Mouse (Mus musculus) right cerebral cortex, postnatal 25 days (tissue): ENCODE data around the gene Farp2.
"Not testable (repeated sequence)": the region's sequence is repeated elsewhere in the genome, so short reads cannot be mapped to it uniquely, and the experiment has no call there.

Experiments used
- DNase-seq: peaks from one replicate; pipeline ENCODE4 v3.0.0; 2022

The Farp2 gene

DNA sequence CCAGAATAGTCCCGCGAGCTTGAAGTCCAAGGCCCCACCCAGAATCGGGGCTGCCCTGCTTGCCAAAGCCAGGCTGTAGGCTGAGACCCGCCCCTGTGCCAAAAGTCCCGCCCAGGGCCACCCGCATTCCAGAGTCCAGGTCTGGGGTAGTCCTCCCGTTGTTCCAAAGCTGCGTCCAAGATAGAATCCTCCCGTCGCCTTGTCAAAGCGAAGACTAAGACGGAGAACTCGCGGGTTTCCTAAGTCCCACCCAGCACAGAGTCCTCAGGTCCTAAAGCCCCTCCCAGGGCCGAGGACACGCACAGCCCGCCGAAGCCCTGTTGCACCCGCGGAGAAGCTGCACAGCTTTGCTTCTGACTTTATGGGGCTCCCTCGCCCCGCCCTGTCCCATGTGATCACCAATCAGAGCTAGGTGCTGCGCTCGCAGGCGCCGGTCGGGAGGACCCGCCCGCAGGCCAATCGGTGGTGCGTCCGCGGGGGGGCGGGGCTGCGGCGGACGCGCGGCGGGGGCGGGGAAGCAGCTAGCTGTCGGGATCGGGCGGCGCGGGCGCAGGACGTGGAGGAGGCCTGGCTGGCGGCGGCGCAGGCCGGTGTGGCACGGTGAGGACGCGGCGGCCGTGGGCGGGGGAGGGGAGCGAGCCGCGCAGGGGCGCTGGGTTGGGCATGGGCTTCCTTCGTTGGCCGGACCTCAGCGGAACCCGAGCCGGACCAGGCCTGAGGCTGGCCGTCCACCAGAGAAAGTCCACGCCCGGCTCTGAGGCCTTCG lies at the start of gene Farp2:
Gene Farp2, plus strand, starts transcription at position 495 of the 766 bp plus-strand sequence.
- DNase-seq = peak; percentile 94

DNA sequence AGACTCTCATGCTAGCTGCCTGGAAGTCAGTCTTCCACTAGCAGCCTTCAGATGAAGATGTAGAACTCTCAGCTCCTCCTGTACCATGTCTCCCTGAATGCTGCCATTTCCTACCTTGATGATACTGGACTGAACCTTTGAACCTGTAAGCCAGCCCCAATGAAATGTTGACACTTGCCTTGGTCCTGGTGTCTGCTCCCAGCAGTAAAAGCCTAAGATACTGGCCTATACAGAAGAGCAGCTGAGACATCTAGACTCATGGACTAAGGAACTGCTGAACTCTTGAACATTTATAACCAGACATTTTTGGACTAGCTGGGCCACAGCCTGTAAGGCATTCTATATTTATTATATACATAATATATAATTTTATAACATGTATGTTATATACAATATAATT lies 46.8 kb upstream of the Farp2 start:
- DNase-seq = no peak

DNA sequence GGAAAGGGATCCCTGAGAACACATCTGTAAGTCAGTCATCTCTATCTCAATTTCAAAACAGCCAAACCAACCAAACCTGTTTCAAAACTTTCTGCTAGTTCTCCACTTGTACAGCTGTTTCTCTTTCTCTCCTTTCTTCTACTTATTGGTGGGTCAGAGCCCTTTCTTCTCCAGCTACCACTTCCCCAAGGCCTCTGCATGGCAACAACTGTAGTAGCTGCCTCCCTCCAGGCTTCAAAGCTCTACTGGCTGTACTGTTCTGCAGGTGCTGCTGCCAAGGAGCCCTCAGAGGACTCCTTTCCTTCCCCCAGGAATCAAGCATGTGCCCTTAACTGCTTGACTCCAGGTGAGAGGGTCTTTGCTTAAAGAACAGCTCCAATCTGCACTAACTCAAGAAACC lies 46.1 kb upstream of the Farp2 start:
- no peak for DNase-seq

DNA sequence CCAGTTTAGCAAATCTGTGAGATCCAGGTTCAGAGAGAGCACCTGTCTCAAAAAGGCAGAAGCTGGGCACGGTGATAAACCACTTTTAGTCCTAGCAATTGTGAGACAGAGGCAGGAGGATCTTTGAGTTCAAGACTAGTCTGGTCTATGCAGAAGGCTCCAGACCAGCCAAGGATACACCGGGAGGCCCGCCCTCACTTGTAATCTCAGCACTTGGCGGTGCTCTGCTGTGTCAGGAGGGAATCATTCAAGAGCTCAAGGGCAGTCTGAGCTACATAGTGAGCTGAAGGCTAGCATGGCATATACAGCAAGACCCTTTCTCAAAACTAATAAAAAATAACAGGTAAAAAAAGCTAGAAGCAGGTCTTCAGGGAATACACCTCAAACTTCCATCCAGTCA lies 43.3 kb upstream of the Farp2 start:
- DNase-seq = no peak

DNA sequence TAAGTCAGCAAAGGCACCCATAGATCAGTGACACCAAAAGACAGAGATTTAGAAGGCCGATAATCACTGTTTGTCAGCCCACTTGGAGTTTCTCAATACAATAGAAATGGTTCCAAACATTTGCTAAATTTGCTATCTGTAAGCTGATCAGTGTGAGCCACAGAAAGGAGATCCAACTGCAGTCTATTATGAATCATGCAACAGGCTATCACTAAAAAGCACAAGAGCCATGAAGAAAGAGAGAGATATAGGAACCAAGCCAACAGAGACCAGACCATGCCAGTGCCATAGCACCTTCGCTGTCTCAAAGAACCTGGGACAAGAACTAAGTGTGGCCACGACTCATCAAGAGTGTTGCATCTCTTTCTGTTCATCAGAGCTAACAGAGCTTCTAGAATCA lies 36.2 kb upstream of the Farp2 start:
- DNase-seq = no peak

DNA sequence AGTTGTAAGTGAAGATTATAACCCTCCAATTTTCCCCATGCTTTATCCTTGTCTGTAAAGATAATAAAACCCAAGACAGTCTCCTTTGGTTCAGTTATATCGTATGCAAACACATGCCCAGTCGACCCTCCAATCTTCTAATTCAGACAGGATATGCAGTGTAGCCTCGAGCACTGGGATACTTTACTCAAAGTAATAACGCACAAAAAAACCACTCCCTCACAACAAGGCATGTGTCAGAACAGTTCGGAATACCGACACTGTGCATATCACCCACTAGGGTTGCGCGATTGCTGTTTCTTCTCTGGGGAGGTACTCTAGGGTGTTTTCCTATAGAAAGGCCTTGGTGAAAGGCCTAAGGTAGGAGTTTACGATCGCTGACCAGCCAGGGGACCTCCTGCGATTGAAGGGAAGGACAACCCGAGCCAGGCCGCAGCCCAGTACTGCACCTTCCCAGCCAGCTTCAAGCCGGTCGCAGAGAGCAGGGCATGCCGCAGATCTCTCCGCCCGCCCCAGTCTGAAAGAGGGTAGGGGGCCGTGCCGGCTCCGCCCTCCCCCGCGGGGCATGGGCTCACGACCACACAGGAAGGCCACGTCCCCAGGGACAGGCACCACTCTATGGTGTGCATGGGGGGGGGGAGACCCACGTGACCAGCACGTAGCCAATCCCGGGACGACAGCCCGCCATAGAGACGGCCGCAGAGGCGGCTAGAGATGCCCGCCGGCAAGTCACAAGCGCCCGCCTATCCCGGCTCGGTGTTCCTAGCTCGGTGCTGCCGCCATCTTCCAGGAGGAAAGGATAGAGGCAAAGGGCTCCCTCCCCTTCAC lies 33.9 kb upstream of the Farp2 start:
- peak; percentile 98 for DNase-seq

DNA sequence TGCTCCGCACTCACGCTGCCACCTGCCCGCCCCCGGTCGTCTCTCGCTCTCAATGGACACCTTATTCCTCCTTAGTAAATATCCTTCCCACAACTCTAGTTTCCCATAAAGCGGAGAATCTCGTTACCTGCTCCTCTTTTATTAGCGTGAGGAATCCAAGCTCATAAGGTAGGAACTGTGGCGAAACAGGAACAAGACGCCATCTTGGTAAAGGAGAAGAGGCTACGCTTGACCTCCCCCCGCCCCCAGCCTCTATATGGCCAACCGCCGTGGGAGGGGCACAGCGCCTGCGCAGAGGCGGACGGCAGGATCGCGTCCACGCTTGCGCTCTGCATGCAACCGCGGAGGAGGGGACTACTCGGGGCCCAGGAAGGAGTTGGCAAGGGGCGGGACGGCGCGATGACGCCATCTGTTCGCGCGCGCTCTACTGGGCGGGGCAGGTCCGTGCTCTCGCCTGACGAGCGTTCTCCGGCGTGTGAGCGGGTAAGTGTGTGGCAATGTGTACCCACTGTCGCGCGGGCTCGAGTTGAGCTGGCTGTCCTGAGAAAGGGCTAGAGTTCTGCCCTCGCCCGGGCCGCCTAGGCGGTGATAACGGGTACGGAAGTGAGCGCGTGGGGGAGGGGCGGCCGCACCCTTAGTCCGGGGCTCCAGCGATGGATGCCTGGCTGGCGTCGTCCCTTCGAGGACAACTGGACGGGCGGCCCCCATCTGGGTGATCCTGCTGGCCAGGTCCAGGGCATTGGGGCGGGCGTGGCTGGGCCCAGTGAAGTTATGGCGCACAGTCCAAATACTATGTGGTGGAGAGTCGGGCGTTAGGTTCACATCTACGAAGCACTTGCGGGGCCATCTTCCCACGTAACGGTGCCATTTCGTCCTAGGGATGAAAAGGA lies 33.0 kb upstream of the Farp2 start, which contains the start of gene Hdlbp:
Gene Hdlbp, minus strand, starts transcription at position 230 of the 890 bp plus-strand sequence.
- peak; percentile 99 for DNase-seq

DNA sequence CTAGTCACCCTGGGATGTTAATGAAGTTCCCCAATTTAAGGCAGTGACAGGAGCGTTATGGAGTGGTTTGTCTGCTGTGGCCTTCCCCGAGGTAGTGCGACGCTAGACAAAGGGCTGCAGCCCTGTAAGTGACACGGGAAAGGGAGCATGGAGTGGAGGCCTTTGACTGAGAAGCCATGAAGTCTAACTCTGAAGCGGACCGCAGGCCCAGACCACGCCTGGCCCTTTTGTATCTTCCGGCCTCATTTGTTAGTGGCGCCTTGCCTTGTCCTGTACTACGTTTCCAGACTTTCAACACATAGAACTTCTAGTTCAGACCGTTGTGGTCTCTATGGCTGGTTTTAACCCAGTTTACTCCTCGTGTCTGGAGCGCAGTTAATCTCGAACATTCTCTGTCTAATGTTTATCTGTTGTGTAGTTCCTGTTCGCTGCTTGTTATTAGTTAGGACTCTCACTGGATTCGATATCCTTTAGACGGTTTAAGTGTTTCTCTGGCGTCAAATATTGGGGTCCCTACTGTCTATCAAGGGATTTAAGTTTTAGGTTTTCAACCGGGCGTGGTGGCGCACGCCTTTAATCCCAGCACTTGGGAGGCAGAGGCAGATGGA lies 32.3 kb upstream of the Farp2 start:
- no peak for DNase-seq

DNA sequence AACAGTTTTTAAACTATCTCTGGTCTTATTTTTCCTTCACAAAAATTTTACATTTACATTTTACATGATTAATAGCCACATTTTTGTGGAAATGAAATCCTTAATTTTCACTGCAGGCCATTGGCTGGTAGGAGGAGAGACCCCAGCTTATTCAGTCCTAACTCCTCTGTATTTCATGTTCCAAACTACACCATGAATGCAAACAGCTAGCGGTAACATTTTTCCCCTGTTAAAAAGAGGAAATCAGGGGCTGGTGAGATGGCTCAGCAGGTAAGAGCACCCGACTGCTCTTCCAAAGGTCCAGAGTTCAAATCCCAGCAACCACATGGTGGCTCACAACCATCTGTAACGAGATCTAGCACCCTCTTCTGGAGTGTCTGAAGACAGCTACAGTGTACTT lies 25.6 kb upstream of the Farp2 start:
- DNase-seq = not testable (repeated sequence)

DNA sequence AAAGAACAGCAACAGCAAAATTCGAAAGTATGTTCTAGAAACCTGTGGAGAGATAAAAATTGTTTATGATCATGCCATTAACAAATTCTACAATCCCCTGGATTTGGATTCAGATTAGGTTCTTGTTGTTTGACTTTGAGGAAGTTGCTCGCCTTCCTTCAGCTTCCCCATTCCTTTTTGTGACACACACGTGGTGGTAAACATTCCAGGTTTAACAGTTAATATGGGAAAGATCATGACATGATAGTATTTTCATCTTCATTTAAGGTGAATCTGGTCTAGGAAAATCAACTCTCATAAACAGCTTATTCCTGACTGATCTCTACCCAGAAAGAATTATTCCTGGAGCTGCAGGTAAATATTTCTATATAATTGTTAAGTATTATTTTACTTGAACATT lies 16.6 kb upstream of the Farp2 start:
- no peak for DNase-seq

DNA sequence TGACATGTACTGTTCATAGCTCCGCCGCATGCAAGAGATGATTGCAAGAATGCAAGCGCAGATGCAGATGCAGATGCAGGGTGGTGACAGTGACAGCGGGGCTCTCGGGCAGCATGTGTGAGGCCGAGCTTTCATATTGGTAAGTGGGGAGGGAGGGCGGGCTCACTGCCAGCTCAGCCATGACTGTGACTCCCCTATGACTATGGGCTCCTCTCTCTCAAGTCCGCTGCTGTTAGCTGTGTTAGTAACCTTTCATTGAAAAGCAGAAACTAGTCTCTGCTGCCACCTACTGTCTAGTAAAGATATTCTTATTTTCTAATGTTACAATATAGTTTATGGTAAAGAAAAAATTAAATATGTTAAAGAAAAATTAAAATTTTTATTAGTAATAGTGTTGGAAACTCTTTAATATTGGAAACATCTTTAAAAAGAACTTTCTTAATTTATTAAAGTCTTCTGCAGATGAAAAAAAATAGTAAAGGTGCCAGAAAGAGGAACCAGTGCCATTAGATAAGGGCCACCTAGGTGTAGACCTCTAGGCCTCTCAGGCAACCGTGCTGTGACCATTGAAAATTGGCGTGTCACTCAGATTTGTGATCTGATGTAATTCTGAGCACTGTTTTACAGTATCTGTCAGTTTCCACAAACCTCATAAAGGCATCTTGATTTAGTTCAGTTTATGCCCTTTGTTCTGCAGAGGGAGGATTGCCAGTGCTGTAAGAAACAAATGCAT lies 4.8 kb upstream of the Farp2 start:
- no peak for DNase-seq

DNA sequence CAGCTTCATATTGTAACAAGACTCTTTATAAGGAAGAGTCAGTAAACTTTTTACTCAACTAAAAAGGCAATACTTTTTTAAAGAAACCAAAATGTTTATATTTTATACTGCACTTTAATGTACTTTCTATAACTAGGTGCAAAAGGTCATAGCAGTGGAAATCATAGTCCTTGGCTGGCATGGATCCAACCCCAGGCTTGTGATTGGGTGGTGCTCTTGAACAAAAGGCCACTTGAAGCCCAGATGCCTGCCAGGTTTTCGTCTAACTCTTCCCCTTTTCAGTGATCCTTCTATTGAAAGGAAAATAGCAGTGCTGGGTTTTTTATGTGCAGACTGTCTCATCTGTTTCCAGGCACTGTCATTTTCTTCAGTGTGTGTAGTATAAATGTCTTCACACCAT lies 3.3 kb upstream of the Farp2 start:
- not testable (repeated sequence) for DNase-seq

DNA sequence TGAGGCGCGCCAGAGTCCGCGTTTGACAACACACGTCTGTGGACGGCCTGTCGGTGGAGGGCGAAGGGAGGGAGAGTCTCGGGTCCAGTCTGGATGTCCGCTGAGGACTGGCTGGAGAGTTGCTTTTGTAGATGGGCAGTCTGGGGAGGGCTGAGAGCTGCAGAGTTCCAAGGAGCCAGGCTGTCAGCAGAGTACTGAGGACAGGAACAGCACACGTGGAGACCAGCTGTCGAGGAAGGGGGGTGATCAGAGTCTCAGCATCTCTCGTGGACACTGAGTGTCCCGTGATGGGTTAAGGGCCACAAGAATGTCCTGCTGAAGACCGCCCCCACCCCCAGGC lies 442 bp downstream of the Farp2 start:
- no peak for DNase-seq

DNA sequence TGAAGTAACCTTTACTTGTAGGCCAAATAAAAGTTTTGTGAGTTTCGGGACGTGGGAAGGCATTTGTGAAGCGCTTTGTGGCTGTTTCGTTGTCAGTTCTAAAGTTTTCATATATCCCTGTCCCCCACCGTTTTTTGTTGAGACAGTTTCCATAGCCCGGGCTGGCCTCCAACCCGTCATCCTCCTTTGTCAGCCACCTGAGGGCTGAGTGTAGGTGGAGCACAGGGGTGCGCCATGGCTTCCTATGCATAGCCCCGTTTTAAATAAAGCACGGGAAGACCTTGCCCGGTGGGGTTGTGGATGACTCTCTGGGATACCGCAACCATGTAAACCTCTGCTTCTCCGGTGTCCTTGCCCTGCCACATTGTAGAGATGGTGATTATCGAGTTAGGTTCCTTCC lies 1.3 kb downstream of the Farp2 start:
- DNase-seq = no peak

DNA sequence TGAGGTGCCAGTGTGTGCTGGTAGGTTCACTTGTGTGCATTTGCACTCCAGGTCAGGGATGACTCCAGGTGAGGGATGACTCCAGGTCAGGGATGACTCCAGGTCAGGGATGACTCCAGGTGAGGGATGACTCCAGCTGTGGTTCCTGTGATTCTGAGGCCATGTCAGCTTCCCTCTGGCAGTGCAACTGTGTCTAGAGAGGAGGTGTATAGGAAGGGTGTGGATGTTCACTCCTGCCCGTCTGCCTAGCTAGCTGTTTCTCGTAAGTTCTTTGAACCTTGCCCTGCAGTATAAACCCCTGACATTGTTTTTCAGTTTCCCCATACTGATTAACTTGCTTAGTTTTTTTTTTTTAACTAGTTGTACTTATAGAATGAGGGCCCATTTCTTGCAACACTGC lies 9.6 kb downstream of the Farp2 start:
- no peak for DNase-seq

DNA sequence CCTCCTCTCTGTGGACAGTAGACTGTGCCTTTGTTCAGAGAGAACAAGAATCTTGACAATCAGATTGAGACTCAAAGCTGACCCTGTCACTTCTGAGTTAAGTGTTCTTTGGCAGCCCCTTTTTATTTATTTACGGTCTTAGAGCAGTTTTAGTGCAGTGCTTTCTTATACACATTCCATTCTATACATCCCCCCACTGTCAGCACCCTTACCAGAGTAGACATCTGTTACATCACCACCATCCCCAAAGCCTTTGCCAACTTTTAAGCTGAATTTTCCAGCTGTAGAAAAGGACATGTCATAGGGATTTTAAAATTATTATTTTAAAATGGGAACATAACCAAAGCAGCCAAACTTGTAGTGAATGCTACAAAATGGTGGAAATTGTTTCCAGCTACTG lies 10.4 kb downstream of the Farp2 start:
- DNase-seq = no peak

DNA sequence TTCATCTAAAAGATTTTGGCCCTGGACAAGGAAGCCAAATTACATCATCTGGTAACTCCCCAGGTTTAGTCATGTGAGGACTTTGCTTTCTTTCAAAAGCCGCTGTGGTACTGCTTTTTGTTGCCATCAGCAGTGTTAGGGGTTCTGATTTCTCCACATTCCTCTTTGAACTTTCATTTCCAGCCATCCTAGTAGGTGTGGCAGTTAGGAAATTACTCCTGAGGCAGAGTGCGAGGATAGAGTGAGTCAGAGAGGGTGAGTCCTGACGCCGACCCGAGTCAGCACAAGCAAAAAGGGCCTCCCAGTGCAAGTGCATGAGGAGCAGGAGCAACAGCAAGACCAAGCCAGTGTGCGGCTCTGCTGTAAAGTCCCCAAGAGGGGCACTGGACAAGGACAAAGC lies 17.9 kb downstream of the Farp2 start:
- DNase-seq = no peak

DNA sequence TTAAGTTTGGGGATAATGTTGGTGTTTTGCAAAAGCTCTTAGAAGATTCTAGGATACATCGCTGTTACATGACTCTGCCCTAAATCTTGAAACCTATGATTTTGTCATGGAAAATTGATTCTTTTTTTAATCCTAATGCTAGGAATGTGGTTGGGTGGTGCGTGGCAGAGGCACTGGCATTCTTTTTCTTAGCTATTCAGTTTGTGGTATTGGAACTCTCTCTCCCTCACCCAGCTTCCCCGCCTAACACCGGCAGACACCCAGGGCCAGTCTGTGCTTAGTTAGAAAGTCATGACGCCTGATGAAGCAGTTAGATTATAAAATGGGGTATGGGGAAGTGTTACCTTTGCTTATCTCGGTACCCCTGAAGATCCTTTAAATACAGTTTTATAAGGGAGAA lies 25.3 kb downstream of the Farp2 start:
- no peak for DNase-seq

DNA sequence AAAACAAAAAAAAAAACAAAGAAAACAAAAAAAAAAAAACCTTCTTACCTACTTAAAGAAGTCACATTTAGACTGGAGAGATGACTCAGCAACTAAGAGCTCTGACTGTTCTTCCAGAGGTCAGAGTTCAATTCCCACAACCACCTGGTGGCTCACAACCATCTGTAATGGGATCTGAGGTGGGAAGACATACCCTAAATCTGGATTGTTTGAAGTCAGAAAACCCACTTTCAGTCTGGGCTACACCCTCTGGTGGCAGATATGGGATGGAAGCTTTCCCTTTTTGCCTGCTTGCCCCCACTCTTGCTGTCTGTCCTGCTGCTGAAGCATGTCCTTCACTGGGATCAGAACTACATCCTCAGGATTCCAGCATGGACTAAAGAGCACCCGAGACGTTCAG lies 31.3 kb downstream of the Farp2 start:
- no peak for DNase-seq

DNA sequence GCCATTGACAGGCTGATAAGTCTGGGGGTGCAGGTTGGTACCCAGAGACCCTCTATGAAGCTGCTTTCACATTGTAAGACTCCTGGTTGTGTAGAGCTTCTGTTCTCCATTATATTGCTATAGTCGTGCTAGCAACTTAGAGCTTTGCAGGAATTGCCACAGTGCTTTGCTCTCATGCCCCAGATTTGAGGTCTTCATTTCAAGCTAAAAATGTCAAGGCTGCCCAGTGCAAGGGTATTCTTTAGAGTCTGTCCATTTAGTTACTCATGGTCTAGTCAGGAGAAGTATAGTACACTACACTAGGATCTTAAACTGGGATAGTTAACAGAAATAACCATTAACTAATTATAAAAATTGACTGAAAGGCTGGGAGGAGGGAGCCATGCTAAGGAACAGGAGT lies 35.4 kb downstream of the Farp2 start:
- no peak for DNase-seq

DNA sequence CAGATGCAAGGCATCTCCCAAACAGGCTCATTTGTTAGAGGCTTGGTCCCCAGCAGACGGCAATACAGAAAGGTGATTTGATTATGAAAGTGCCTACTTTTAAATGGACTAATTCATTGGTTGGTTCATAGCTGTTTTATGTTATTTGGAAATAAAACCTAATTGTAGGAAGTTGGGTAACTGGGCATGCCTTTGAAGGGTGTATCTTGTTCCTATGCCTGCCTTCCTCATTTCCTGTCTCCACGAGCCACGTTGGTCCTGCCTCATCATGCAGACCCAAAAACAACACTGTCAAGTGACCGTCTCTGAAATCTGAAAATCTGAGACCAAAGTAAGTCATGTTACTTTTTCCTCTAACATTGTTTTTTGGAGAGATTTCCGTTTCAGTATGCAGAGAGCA lies 39.5 kb downstream of the Farp2 start:
- no peak for DNase-seq

DNA sequence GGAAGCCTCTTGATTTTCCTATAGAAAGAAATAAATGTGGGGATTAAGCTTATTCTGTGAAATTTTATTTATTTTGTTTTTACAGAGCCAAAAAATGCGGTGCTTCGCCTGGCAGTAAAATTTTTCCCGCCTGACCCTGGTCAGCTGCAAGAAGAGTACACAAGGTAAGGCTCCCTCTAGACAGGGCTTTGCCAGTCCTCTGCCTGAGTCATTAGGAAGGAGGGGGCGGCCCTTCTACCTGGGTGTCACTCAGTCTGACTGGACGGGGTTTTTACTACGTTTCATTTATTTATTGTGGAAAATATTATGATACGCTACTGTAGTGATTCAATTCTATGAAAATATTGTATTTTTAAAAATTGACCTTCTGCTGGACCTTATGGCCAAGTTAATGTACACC lies 51.3 kb downstream of the Farp2 start:
- no peak for DNase-seq
